Mouse (Mus musculus) MEL (cell line): ENCODE measurements around the gene Glce.

Source experiments
- CTCF ChIP-seq, 3 experiments: IDR thresholded peaks in 2 of 3; conservative IDR thresholded peaks in 1 of 3; 2 replicates each; pipeline ENCODE4 v1.5.1; 2011 to 2012; ENCODE audit warnings: low read length in 3 of 3, low read depth in 2 of 3, mild to moderate bottlenecking in 2 of 3, improper control_type of control experiment in 1 of 3, inconsistent platforms in 1 of 3, mixed read lengths in 1 of 3, moderate library complexity in 1 of 3; ENCODE audit not compliant: control insufficient read depth in 1 of 3, insufficient read depth in 1 of 3, poor library complexity in 1 of 3, severe bottlenecking in 1 of 3
- JUND ChIP-seq: IDR thresholded peaks from 2 replicates; pipeline ENCODE4 v1.6.1; 2011; ENCODE audit warnings: low read depth, mild to moderate bottlenecking, improper control_type of control experiment, low read length
- MAFK ChIP-seq: IDR thresholded peaks from 2 replicates; pipeline ENCODE4 v1.6.1; 2011; ENCODE audit warnings: low read depth, mild to moderate bottlenecking, low read length, improper control_type of control experiment, borderline replicate concordance
- MAX ChIP-seq: IDR thresholded peaks from 2 replicates; pipeline ENCODE4 v1.6.1; 2011; ENCODE audit warnings: low read length, improper control_type of control experiment

DNA sequence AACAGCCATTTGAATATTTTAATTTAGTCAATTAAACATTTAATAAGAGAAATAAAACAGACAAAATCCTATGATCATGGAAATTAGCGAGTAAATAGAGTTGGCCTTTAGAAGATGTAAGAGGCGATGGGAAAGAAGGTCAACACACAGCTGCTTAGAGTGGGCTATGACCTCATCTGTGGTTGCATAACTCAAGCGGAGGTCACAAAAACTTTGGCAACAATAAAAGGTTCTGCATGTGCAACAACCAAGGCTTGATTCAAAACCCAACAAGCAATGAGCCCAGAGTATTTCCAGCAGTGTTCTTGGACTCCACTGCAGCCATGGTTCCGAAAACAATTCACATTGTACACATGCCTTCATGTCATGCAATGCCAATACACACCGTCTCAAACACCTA is 30.9 kb downstream of the Glce start:
- TF ChIP-seq CTCF (IDR thresholded peaks at IDR 0.05 in 2 of 3, conservative IDR thresholded peaks at IDR 0.05 in 1 of 3; ENCODE audit: control insufficient read depth in 1 of 3, insufficient read depth in 1 of 3, low read depth in 2 of 3, low read length in 3 of 3, poor library complexity in 1 of 3, severe bottlenecking in 1 of 3), result no peak
- no peak for TF ChIP-seq MAFK
- no peak for TF ChIP-seq MAX
- no peak for TF ChIP-seq JUND
